Mouse (Mus musculus): ENCODE measurements around the gene Aire. TPM values are rescaled to one million over a fixed set of nuclear protein-coding genes. Genes with fewer than 3 reads are reported as not detected.
"Not testable (repeated sequence)": the region's sequence is repeated elsewhere in the genome, so short reads cannot be mapped to it uniquely, and the experiment has no call there.

Aire gene
- total RNA-seq, 2 experiments from 2014 or later = 0.28 TPM; not detected in 1

DNA sequence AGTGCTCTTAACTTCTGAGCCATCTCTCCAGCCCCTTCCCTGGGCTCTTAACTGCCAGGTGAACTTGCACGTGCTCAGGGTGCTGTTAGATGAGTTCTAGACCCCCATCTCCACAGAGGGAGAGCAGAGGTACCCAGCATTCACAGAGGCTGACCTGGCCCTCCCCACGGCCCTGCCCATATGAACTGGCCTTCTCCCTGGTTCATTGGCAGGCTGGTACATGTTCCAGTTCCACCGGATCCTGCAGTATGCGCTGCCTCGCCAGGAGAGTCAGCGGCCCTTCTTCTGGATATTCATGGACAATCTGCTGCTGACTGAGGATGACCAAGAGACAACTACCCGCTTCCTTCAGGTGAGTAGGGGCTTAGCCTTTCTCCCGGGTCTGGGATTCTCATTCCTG, 13.6 kb upstream of the Aire start:
- DNase-seq (ENCODE audit: extremely low spot score in 1 of 2, low spot score in 2 of 2) = no peak
- intact Hi-C loops (cut with DNase I) = no loop called here

- intact Hi-C loops (cut with DNase I) = no loop called here
- DNase-seq (ENCODE audit: extremely low spot score in 1 of 2, low spot score in 2 of 2) = no peak
Measured at GRCm38 (mm10) chr10:78054633-78055565, 11.5 kb upstream of the Aire start.

- intact Hi-C loops (cut with DNase I) = no loop called here
- DNase-seq (ENCODE audit: extremely low spot score in 1 of 2, low spot score in 2 of 2) = no peak
Measured at GRCm38 (mm10) chr10:78049519-78050035, 6.2 kb upstream of the Aire start.

- intact Hi-C loops (cut with DNase I) = no loop called here
- no peak for DNase-seq (ENCODE audit: extremely low spot score in 1 of 2, low spot score in 2 of 2)
Measured at GRCm38 (mm10) chr10:78048061-78048730, 4.8 kb upstream of the Aire start.

DNA sequence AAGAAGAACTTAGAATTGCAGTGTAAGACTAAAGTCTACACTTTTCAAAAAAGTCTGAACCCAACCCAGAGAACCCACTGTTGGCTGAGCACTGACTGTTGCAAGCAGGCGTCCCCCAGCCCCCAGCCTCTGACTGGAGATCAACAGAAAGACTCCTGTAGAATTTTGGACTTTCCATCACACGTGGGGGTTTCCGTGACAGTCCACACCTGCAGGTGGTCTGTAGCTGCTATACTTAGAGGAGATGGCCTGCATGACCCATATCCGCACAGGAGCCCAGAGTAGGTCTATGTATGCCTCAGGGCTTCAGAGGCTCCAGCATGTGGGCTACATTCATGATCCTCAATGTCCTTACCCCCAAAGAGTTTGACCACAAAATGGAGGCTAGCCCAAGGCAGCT, 3.0 kb upstream of the Aire start:
- intact Hi-C loops (cut with DNase I) = no loop called here
- DNase-seq (ENCODE audit: extremely low spot score in 1 of 2, low spot score in 2 of 2) = no peak

GRCm38 (mm10) chr10:78044531-78044930, 1.1 kb upstream of the Aire start:
- intact Hi-C loops (cut with DNase I) = no loop called here
- no peak for DNase-seq (ENCODE audit: extremely low spot score in 1 of 2, low spot score in 2 of 2)

DNA sequence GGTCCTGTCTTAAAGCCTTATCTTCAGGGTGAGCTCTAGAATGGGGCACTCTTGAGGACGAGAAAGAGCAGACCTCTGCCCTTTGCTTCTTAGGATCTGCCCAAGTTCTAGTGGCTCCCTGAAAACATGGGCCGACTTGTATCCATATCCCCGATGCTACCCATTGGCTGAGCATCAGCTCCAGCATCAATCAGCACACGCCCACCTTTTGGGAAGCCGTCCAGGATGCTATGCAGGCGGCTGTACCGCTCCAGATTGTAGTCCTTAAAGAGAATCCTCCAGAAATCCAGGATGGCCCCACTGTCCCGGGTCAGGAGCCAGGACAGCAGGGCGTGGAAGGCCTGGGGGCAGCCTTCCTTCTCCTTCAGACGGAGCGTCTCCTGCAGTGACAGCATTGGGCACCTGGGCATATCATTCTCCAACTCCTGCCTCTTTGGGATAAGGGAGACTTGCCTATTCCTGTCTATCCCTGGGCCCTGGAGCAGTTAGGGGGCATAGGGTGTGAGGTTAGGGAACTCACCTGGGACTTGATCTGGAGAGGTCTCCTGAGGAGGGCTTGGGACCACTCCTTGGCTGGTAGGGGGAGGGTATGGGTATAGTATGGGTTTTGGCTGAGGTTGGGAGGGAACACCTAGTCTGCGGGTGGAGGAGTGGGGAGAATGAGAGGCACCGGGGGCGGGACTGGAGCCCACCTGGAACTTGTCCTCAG, 559 bp downstream of the Aire start:
- DNase-seq (ENCODE audit: extremely low spot score in 1 of 2, low spot score in 2 of 2) = peak; percentile 28 to 53
- intact Hi-C loops (cut with DNase I) = no loop called here

DNA sequence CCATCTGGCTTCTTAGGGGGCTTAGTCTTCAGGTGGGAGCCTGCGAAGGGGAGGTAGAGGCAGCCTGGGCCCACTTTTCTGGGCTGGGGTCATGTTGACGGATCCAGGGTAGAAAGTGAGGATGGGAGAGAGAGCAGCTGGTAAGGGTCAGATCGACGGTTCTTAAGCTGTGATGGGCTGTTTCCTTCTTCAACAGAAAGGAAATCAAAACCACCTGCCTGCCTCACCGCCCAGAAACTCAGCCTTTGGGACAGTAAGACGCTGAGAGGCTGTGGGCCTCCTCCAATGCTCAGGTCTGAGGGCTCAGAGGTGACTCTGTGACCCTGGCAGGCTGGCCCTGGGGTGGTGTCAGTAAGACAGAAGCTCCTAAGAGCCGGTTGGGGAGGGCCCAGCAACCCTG, 1.3 kb downstream of the Aire start:
- intact Hi-C loops (cut with DNase I) = no loop called here
- DNase-seq (ENCODE audit: extremely low spot score in 1 of 2, low spot score in 2 of 2) = no peak

GRCm38 (mm10) chr10:78041647-78042046, 1.8 kb downstream of the Aire start, which contains the start of gene Dnmt3l:
TSS of gene Dnmt3l (plus strand) at chr10:78041947.
- intact Hi-C loops (cut with DNase I) = no loop called here
- no peak for DNase-seq (ENCODE audit: extremely low spot score in 1 of 2, low spot score in 2 of 2)

DNA sequence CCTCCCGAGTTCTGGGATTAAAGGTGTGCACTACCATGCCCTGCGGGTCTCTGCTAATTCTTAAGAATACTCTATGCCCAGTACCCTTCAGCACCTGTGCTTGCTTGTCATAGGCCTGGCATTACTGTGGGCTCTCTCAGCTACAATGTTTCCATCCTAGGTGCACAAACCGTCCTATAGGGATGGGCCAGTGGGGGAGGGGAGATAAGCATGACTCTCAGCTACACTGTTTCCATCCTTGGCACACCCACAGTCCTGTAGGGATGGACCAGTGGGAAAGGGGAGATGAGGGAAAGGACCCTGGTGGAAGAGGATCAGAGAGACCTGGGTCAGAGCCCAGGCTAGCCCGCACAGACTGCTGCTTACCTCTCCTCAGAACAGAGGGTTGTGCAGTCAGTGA, 6.3 kb downstream of the Aire start:
- no peak for DNase-seq (ENCODE audit: extremely low spot score in 1 of 2, low spot score in 2 of 2)
- intact Hi-C loops (cut with DNase I) = no loop called here

- intact Hi-C loops (cut with DNase I) = no loop called here
Measured at GRCm38 (mm10) chr10:78031987-78032386, 11.4 kb downstream of the Aire start.

DNA sequence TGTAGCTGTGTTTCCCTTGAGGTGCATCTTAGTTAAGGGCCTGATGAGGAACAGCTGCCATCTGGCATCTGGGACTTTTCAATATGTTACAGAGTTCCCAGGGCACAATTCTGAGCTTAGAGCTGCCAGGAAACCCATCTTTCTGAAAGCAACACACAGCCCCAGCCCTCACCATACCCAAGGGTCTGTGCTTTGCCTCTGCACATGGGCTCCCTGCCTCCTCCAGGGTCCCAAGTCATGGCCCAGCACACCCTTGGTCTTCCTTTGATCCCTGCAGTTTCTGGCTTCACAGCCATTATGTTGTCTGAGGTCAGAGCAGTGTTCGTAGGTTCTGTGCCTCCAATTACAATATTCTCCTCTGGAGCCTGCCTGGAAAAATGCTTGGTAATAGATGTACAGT, 14.3 kb downstream of the Aire start:
- intact Hi-C loops (cut with DNase I) = loop anchor here (5.0 kb wide), 1 partner anchor 133 kb away; no protein-coding TSS in a partner anchor
- no peak for DNase-seq (ENCODE audit: extremely low spot score in 1 of 2, low spot score in 2 of 2)

More at GRCm38 (mm10) chr10:78031987-78032386, 11.4 kb downstream of the Aire start:
- no peak for DNase-seq (ENCODE audit: extremely low spot score in 1 of 2, low spot score in 2 of 2)

DNA sequence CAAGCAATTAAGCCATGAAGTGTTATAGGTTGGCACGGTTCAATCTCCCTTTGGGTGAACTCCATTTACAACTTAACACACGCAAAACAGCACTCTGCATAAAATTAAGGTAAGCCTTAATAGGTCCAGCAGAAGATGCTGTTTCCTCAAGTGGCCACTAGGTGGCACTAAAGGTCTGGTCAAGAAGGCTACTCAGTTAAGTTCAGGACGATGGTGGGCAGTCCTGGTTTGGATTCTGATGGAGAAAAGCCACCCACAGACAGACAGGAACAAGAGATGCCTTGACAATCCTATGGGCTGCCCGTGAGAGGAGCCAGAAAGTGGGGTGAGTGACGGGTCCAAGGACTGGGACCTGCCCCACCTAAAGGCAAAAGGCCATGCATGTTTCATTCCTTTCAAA, 15.3 kb downstream of the Aire start:
- intact Hi-C loops (cut with DNase I) = loop anchor here (5.0 kb wide), 1 partner anchor 134 kb away; no protein-coding TSS in a partner anchor
- DNase-seq (ENCODE audit: extremely low spot score in 1 of 2, low spot score in 2 of 2) = peak; percentile 61 to 78

DNA sequence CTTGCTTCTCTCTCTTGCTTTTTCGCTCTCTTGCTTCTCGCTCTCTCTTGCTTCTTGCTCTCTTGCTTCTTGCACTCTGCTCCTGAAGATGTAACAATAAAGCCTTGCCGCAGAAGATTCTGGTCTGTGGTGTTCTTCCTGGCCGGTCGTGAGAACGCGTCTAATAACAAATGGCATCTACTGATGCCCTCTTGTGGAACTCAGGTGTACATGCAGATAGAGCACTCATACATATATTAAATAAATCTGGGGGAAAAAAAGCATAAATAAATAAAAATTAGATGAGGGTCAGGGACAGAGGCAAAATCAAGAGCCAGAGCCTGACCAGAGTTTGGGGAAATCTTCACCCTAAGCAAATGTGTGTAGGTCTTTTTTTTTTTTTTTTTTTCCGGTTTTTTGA, 18.0 kb downstream of the Aire start:
- intact Hi-C loops (cut with DNase I) = loop anchor here (5.0 kb wide), 1 partner anchor 137 kb away; no protein-coding TSS in a partner anchor

GRCm38 (mm10) chr10:78019984-78020383, 23.4 kb downstream of the Aire start:
- DNase-seq (ENCODE audit: extremely low spot score in 1 of 2, low spot score in 2 of 2); intact Hi-C loops (cut with DNase I): not testable (repeated sequence)

More for the DNA sequence above, 18.0 kb downstream of the Aire start:
- DNase-seq (ENCODE audit: extremely low spot score in 1 of 2, low spot score in 2 of 2) = not testable (repeated sequence)

GRCm38 (mm10) chr10:78019291-78019690, 24.1 kb downstream of the Aire start:
- no peak for DNase-seq (ENCODE audit: extremely low spot score in 1 of 2, low spot score in 2 of 2)
- intact Hi-C loops (cut with DNase I) = no loop called here

GRCm38 (mm10) chr10:78018797-78019203, 24.6 kb downstream of the Aire start:
- intact Hi-C loops (cut with DNase I) = no loop called here

GRCm38 (mm10) chr10:78016366-78016765, 27.0 kb downstream of the Aire start:
- no peak for DNase-seq (ENCODE audit: extremely low spot score in 1 of 2, low spot score in 2 of 2)
- intact Hi-C loops (cut with DNase I) = no loop called here

More at GRCm38 (mm10) chr10:78018797-78019203, 24.6 kb downstream of the Aire start:
- peak in 1 of 2 experiments; percentile 86 for DNase-seq (ENCODE audit: extremely low spot score in 1 of 2, low spot score in 2 of 2)

- no peak for DNase-seq (ENCODE audit: extremely low spot score in 1 of 2, low spot score in 2 of 2)
- intact Hi-C loops (cut with DNase I) = no loop called here
Measured at GRCm38 (mm10) chr10:78015489-78015888, 27.9 kb downstream of the Aire start.
